Mouse (Mus musculus): Measurements from ENCODE around the gene Sulf2. TPM values are rescaled to one million over a fixed set of nuclear protein-coding genes. Genes with fewer than 3 reads are reported as not detected.

Sulf2 gene
- polyA plus RNA-seq, 1 experiment from 2014 or later, result 235 TPM

DNA sequence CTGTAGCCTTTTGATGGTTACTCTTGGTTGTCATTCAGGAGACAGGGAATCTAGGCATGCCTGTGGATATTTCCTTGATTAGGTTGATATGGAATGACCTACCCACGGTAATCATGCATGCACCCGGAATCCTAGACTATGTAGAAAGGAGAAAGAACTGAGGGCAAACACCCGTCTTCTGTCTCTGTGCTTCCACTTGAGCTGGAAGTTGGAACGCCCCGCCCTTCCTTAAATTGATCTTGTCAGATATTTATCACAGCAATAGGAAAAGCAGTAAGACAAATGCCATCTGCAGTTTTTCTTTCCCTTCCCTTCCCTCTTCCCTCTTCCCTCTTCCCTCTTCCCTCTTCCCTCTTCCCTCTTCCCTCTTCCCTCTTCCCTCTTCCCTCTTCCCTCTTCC, 129.5 kb downstream of the Sulf2 start:
- Histone ChIP-seq H3K4me1 (ENCODE audit: control insufficient read depth, insufficient read depth, low read length) (peaks cover 31% of the 10 kb centered on the region), H3K27me3 (ENCODE audit: control insufficient read depth, insufficient read depth, low read length) (no peaks in the 10 kb centered on the region), H3K9ac (replicated peaks; ENCODE audit: low read depth, low read length) (no peak overlapping the region), H3K36me3 (ENCODE audit: control insufficient read depth, insufficient read depth, low read length) (no peaks in the 10 kb centered on the region), H3K27ac (ENCODE audit: low read length) (no peak overlapping the region), H3K4me2 (replicated peaks; ENCODE audit: low read depth, low read length) (no peak overlapping the region), H3K4me3 (ENCODE audit: low read depth, low read length) (no peak overlapping the region), H3K9me3 (ENCODE audit: control insufficient read depth, low read depth, low read length) (no peaks in the 10 kb centered on the region)
- 72% methylated on average over 5 of the region's 5 CpGs for WGBS
- no peak for ATAC-seq (ENCODE audit: insufficient number of reproducible peaks, insufficient read depth, low FRiP score, low read depth)

- H3K4me2 ChIP-seq (replicated peaks; ENCODE audit: low read depth, low read length), result no peak overlapping the region
- H3K27me3 ChIP-seq (ENCODE audit: control insufficient read depth, insufficient read depth, low read length), result no peaks in the 10 kb centered on the region
- 75% methylated on average over 4 of the region's 4 CpGs for WGBS
- no peaks in the 10 kb centered on the region for H3K9me3 ChIP-seq (ENCODE audit: control insufficient read depth, low read depth, low read length)
- no peak overlapping the region for H3K27ac ChIP-seq (ENCODE audit: low read length)
- no peaks in the 10 kb centered on the region for H3K36me3 ChIP-seq (ENCODE audit: control insufficient read depth, insufficient read depth, low read length)
- ATAC-seq (ENCODE audit: insufficient number of reproducible peaks, insufficient read depth, low FRiP score, low read depth), result no peak
- H3K4me1 ChIP-seq (ENCODE audit: control insufficient read depth, insufficient read depth, low read length), result peaks cover 26% of the 10 kb centered on the region
- H3K4me3 ChIP-seq (ENCODE audit: low read depth, low read length), result no peak overlapping the region
- no peak overlapping the region for H3K9ac ChIP-seq (replicated peaks; ENCODE audit: low read depth, low read length)
These were observed 130.8 kb downstream of the Sulf2 start for GRCm38 (mm10) chr2:166024621-166025020.

- Histone ChIP-seq H3K9ac (replicated peaks; ENCODE audit: low read depth, low read length) (no peak overlapping the region), H3K27me3 (ENCODE audit: control insufficient read depth, insufficient read depth, low read length) (no peaks in the 10 kb centered on the region), H3K36me3 (ENCODE audit: control insufficient read depth, insufficient read depth, low read length) (no peaks in the 10 kb centered on the region), H3K27ac (ENCODE audit: low read length) (no peak overlapping the region), H3K4me1 (ENCODE audit: control insufficient read depth, insufficient read depth, low read length) (peaks cover 22% of the 10 kb centered on the region), H3K4me2 (replicated peaks; ENCODE audit: low read depth, low read length) (no peak overlapping the region), H3K9me3 (ENCODE audit: control insufficient read depth, low read depth, low read length) (no peaks in the 10 kb centered on the region), H3K4me3 (ENCODE audit: low read depth, low read length) (no peak overlapping the region)
- no peak for ATAC-seq (ENCODE audit: insufficient number of reproducible peaks, insufficient read depth, low FRiP score, low read depth)
- WGBS, result 74% methylated on average over 3 of the region's 3 CpGs
These were observed 131.4 kb downstream of the Sulf2 start for GRCm38 (mm10) chr2:166024079-166024478.

Other genes starting within 250 kb of the Sulf2 start
- gene Ncoa3, start 163.0 kb downstream of the Sulf2 start, polyA plus RNA-seq (2014; fragmentation: Nextera tagmentation; extraction: Ambion mirVana), result 22.8 and 25.7 TPM in 2 replicates

Data from stomach, embryonic 14.5 days (tissue).